9 mouse cellular contexts compared by ENCODE assay signal in the genomic region with DNA sequence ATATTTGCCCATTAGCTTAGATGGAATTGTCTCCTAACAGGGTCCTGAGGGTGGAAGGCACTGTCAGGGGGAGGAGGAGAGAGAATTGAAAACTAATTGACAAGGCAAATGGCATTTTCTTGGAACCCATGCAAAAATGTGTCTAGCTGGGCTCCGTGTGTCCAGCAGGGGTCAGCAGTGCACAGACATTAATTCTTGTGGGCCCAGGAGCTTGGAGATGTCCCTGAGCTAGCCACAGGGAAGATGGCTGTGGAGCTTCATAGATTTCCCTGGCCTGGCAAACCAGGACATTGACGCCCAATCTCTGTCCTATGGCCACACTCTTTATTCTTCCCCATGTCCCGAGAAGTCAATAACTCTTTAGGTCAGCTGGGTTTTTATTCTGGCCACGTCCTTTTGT.
DNase-seq lines count a peak whose midpoint lies in the region; ATAC-seq and TF ChIP-seq lines count a peak whose summit lies in the region.
"Had no signal": no experiment of that assay in that cellular context is flagged by ENCODE, and none has a peak within 500 bp of the region (broad histone marks: within the 10 kb centered on the region; RNA-seq: fewer than 3 reads in every experiment).

No protein-coding gene starts in this region.

- TF ChIP-seq EP300 in stomach, postnatal 0 days (optimal IDR thresholded peaks at IDR 0.05), result no peak

- no peak overlapping the region for H3K4me3 ChIP-seq in stomach, postnatal 0 days (ENCODE audit: low read depth, low read length)
- H3K4me3 ChIP-seq: limb, embryonic 13.5 days had no signal

- WGBS in stomach, postnatal 0 days, result 26% methylated on average over 4 of the region's 4 CpGs

- H3K4me1 ChIP-seq in stomach, postnatal 0 days (replicated peaks; ENCODE audit: control insufficient read depth, insufficient read depth), result no peaks in the 10 kb centered on the region
- H3K4me1 ChIP-seq: limb, embryonic 13.5 days had no signal

- no peaks in the 10 kb centered on the region for H3K9me3 ChIP-seq in stomach, postnatal 0 days (ENCODE audit: control insufficient read depth, low read length)
- H3K9me3 ChIP-seq: limb, embryonic 13.5 days had no signal

- ATAC-seq in stomach, postnatal 0 days (ENCODE audit: low FRiP score, low TSS enrichment), result no peak

- H3K36me3 ChIP-seq in stomach, postnatal 0 days (ENCODE audit: control insufficient read depth, insufficient read depth, low read length), result no peaks in the 10 kb centered on the region
- H3K36me3 ChIP-seq: limb, embryonic 13.5 days had no signal

- no peak overlapping the region for H3K4me2 ChIP-seq in stomach, postnatal 0 days (replicated peaks; ENCODE audit: low read depth)
- H3K4me2 ChIP-seq: limb, embryonic 13.5 days had no signal

- DNase-seq in heart, adult 18-20 months, result peak; percentile 31 to 76
- DNase-seq in heart, adult 11 months, result no peak
- DNase-seq in adrenal gland, adult 2 months, result peak; percentile 63
- peak; percentile 82 for DNase-seq in embryo, embryonic 10 days (ENCODE audit: low spot score)
- peak; percentile 76 for DNase-seq in heart, postnatal 4 days
- DNase-seq in layer of hippocampus, postnatal 36 days, result peak; percentile 65 to 73
- peak; percentile 72 for DNase-seq in mesoderm, embryonic 11.5 days (ENCODE audit: low read depth, low spot score)
- DNase-seq in stomach, postnatal 0 days (ENCODE audit: low spot score), result peak; percentile 64

- H3K27ac ChIP-seq in stomach, postnatal 0 days (replicated peaks), result no peak overlapping the region
- H3K27ac ChIP-seq: limb, embryonic 13.5 days had no signal

- TF ChIP-seq CTCF in stomach, postnatal 0 days (IDR thresholded peaks at IDR 0.05; ENCODE audit: low read depth), result peak; percentile 89

- no peaks in the 10 kb centered on the region for H3K27me3 ChIP-seq in stomach, postnatal 0 days (ENCODE audit: control insufficient read depth, insufficient read depth, low read length)

- no peak overlapping the region for H3K9ac ChIP-seq in stomach, postnatal 0 days (ENCODE audit: low read length)
- H3K9ac ChIP-seq: limb, embryonic 13.5 days had no signal
